Comparison of ENCODE assay signal across 23 mouse cellular contexts in the genomic region with DNA sequence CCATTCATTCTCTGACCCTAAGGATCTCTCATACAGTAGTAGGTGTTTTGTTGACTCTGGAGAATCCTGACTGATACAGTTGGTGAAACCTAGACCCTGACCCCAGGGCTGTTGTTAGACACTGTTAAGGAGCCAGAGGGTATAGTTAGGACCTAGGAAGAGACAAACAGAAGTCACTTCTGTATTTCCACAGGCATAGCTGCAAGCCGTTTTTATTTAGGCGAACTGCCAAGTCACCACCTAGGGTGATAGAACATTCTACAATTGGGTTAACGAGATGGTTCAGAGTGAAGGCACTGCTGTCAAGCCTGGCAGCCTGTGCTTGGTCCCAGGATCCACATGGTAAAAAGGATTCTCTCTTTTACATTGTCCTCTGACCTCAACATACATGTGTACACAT.
"Had no signal": no experiment of that assay in that cellular context is flagged by ENCODE, and none has a peak within 500 bp of the region (broad histone marks: within the 10 kb centered on the region; RNA-seq: fewer than 3 reads in every experiment).

No protein-coding gene starts in this region.

- H3K27me3 ChIP-seq: limb, embryonic 12.5 days; limb, embryonic 15.5 days; liver, embryonic 15.5 days; lung, embryonic 15.5 days; neural tube, embryonic 12.5 days; neural tube, embryonic 15.5 days had no signal

- H3K36me3 ChIP-seq: limb, embryonic 12.5 days; limb, embryonic 15.5 days; liver, embryonic 12.5 days; liver, embryonic 15.5 days; lung, embryonic 15.5 days; neural tube, embryonic 12.5 days; neural tube, embryonic 15.5 days had no signal

- H3K4me1 ChIP-seq: limb, embryonic 12.5 days; limb, embryonic 15.5 days; liver, embryonic 12.5 days; liver, embryonic 15.5 days; lung, embryonic 15.5 days; neural tube, embryonic 12.5 days; neural tube, embryonic 15.5 days had no signal

- H3K9me3 ChIP-seq: limb, embryonic 12.5 days; limb, embryonic 15.5 days; liver, embryonic 12.5 days; liver, embryonic 15.5 days; lung, embryonic 15.5 days; neural tube, embryonic 12.5 days; neural tube, embryonic 15.5 days had no signal

- DNase-seq: kidney, adult 18-20 months; kidney, postnatal 25 days; layer of hippocampus, adult 9-11 months; lung, adult 18-20 months; lung, postnatal 10 days; lung, postnatal 36 days; midbrain, embryonic 14.5 days; right cerebral cortex, adult 18-20 months; right cerebral cortex, postnatal 14 days; right cerebral cortex, postnatal 4 days; thymus, postnatal 25 days had no signal

- H3K27ac ChIP-seq: kidney, postnatal 0 days; layer of hippocampus, adult 2 months; limb, embryonic 12.5 days; limb, embryonic 15.5 days; liver, embryonic 12.5 days; liver, embryonic 15.5 days; lung, embryonic 15.5 days; neural tube, embryonic 12.5 days; neural tube, embryonic 15.5 days; stomach, postnatal 0 days had no signal

- H3K4me3 ChIP-seq: layer of hippocampus, adult 2 months; limb, embryonic 12.5 days; limb, embryonic 15.5 days; liver, embryonic 12.5 days; liver, embryonic 15.5 days; lung, embryonic 15.5 days; neural tube, embryonic 12.5 days; neural tube, embryonic 15.5 days had no signal

- ATAC-seq: intestine, embryonic 16.5 days; liver, embryonic 12.5 days had no signal

- H3K4me2 ChIP-seq: limb, embryonic 12.5 days; limb, embryonic 15.5 days; liver, embryonic 12.5 days; liver, embryonic 15.5 days; lung, embryonic 15.5 days; midbrain, embryonic 11.5 days; neural tube, embryonic 12.5 days; neural tube, embryonic 15.5 days had no signal

- H3K9ac ChIP-seq: limb, embryonic 12.5 days; limb, embryonic 15.5 days; liver, embryonic 12.5 days; liver, embryonic 15.5 days; lung, embryonic 15.5 days; neural tube, embryonic 12.5 days; neural tube, embryonic 15.5 days had no signal
